Mouse (Mus musculus) lung, postnatal 10 days (tissue): ENCODE data around the gene Tmem144.
"Not testable (repeated sequence)": the region's sequence is repeated elsewhere in the genome, so short reads cannot be mapped to it uniquely, and the experiment has no call there.

ENCODE experiments used
- DNase-seq: peaks from one replicate; pipeline ENCODE4 v3.0.0; 2021

Tmem144 gene

GRCm38 (mm10) chr3:79808530-79809179 is 43.9 kb downstream of the Tmem144 start:
- no peak for DNase-seq

- DNase-seq: not testable (repeated sequence)
Observed at GRCm38 (mm10) chr3:79800761-79801160, 51.8 kb downstream of the Tmem144 start.

GRCm38 (mm10) chr3:79792307-79792706 is 60.3 kb downstream of the Tmem144 start:
- no peak for DNase-seq

GRCm38 (mm10) chr3:79790324-79790723 is 62.2 kb downstream of the Tmem144 start:
- DNase-seq: no peak

- DNase-seq: no peak
Observed at GRCm38 (mm10) chr3:79789554-79789953, 63.0 kb downstream of the Tmem144 start.

- DNase-seq: no peak
Observed at GRCm38 (mm10) chr3:79788959-79789358, 63.6 kb downstream of the Tmem144 start.

- no peak for DNase-seq
Observed at GRCm38 (mm10) chr3:79784362-79784736, 68.2 kb downstream of the Tmem144 start.

GRCm38 (mm10) chr3:79783630-79784361 is 68.8 kb downstream of the Tmem144 start:
- DNase-seq: no peak

- no peak for DNase-seq
Observed at GRCm38 (mm10) chr3:79772701-79773100, 79.9 kb downstream of the Tmem144 start.
